Mouse (Mus musculus) heart, adult 9 months (tissue): ENCODE measurements at regions not wholly inside any gene's neighbourhood (a gene's known extent, or its start where the extent isn't known, plus 50 kb on each side); places are given as distances from the start of the nearest gene placed in this dataset.
A peak's percentile ranks its signal among the peaks of the same experiment; 100 is the strongest.

Experiments used
- DNase-seq, 2 experiments: peaks; one replicate each; pipeline ENCODE4 v3.0.0; 2022; ENCODE audit warnings: low spot score in 2 of 2

DNA sequence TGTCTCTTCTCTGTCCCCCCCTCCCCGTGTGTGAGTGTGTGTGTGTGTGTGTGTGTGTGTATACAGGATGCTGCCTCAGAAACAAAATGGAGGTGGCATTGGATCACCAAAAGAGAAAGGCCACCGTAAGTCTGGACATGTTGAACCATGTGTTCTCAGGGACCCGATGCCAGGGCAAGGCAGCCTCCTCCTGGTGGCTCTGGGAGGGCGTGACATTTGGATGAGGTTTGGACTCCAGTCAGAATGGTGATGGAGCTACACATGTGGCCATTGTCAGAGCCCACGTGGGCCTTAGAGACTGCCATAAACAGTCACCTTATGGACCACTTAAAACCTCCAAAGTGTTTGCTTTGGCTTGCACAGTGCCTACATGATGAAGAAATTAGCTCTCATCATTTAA is 80.0 kb downstream of the Efnb1 start:
- DNase-seq = no peak

DNA sequence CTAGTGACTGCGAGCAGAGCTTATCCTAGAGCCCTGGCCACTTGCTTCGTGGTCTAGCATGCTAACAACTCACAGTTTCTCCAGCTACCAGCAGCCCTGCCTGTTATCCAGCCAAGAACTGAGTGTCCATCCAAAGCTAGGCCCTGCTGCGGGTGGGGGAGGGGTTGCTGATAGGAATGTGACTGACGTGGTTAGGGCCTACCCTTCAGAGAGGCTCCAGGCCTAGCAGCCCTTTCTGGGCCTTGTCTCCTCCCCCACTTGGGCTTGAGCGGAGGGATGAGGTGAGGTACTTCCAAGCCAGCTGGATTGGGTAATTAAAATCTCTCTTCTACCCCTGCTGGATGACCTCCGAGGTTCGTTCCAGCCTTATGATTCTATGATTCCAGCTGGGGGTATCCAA is 79.2 kb downstream of the Efnb1 start:
- peak in 1 of 2 experiments; percentile 44 for DNase-seq

DNA sequence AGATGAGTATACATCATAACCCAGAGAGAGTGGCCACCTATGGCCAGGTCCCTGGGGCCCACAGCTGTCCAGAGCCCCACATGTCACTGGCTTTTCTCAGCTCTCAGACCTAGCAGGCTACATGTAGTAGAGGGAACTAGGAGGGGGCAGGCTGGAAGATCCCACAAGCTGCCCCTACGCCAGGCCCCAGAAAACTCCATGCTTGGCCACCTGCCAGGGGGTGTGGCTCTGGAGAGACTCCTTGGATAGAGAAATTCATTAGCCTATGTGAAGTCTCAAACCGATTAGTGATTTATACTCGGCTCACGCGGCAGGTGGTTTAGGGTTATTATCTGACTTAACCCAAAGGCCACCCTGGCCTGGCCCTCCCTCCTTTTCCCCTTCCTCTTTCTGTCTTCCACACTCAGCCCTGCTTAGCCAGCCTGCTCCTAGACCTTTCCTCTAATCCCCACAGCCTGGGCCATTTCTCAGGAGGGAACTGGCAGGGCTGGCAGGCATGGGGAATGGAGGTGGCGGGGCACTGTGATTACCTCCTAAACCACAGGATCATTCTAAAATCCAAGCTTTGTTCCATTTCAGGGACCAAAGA is 77.7 kb downstream of the Efnb1 start:
- DNase-seq = no peak

DNA sequence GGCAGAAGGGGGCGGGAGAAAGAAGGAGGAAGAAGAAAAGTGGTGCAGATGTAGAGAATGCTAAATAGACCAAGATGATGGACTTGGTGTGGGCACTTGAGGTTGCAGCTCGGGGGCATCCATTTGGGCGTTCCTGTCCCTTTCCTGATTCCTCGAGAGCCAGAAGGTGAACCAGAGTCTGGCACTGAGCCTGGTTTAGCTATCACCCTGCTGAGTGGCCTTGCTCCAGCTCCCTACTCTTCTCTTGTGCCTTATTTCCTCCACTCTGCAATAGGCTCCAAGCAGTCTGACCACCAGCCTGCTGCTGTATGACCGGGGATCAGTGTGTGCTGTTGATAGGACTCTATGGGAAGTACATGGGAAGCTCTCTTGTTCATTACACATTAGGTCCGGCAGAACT is 68.1 kb downstream of the Efnb1 start:
- DNase-seq = no peak

DNA sequence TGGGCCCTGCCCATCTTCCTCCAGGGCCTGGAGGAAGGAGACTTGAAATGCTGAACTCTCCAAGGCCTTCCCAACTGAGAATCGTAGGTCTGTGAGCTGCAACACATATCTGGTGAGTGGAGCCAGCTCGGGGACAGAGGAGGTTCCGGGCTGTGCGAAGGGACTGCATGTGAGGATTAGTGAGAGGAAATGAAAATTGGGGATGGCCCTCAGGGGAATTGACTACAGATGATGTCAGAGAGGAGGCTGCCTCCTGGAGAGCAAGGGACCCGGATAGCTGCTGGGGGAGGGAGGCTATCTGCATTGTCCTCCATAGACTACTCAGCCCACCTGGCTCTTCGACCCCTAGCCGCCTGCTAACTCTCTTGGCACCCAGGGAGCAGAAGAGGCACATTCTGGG is 65.2 kb downstream of the Efnb1 start:
- DNase-seq = peak; percentile 39 to 60

DNA sequence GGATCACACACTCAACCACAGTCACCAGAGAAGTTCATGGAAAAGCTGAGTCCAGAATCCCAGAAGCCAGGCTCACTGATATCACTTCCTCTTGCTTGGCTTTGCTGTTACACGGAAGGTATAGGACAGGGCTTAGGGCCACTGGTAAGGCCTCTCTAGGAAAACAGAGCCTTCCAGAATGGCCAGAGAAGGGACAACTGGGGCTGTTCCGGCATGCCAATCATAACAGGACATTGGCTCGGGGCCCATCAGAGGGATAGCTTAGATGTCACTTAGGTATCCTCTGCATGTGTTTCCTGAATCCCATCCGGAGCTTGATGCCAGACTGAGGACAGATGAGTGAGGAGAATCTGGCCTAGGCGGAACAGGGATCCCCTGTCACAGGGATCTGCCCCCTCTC is 63.7 kb downstream of the Efnb1 start:
- peak; percentile 36 to 52 for DNase-seq

DNA sequence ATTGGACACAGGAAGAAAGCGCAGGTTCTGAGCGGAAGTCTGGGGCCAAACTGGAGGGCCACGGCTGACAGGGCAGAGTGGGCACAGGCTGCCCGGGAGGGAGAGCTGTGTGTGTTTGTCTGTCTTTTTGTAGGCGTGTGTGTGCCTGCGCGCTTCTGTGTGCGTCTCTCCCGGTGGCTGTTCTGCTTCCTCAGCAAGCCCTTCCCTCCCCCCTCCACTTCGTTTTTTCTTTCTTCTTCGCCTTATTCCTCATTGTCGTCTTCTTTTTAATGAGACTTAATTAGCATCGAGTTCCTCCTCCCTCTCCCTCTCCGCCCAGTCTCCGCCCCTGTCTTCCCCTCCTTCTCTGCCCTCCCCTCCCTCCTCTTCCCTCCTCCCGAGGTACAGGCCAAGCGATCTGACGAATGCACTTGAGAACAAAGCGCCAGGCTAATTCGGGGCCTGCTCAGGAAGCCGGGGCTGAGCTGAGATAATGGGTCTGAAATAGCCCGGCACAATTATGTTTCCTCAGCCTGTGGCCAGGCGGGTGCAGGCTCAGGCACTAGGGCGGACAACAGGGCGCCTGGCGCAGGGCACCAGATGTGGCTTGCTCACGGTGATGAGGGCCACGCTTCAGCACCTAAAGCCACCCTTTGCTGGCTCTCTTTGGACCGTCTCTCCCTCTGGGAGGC is 63.2 kb downstream of the Efnb1 start:
- peak; percentile 86 to 89 for DNase-seq
